Comparison of ENCODE assay signal across 20 mouse cellular contexts in genomic region chr11:85790267-85790666, GRCm38 (mm10). TPM values are rescaled to one million over a fixed set of nuclear protein-coding genes. Genes with fewer than 3 reads are reported as not detected.
DNase-seq lines count a peak whose midpoint lies in the region; ATAC-seq and TF ChIP-seq lines count a peak whose summit lies in the region.
"Had no signal": no experiment of that assay in that cellular context is flagged by ENCODE, and none has a peak within 500 bp of the region (broad histone marks: within the 10 kb centered on the region; RNA-seq: fewer than 3 reads in every experiment).

No protein-coding gene starts in this region.

- WGBS in kidney, postnatal 0 days = 69% methylated on average over 2 of the region's 2 CpGs
- 37% methylated on average over 2 of the region's 2 CpGs for WGBS in liver, embryonic 12.5 days (ENCODE audit: insufficient replicate concordance)

- no peaks in the 10 kb centered on the region for H3K9me3 ChIP-seq in kidney, postnatal 0 days (replicated peaks; ENCODE audit: low read length)
- H3K9me3 ChIP-seq in liver, embryonic 12.5 days (replicated peaks) = no peaks in the 10 kb centered on the region
- H3K9me3 ChIP-seq: forebrain, embryonic 15.5 days; neural tube, embryonic 13.5 days had no signal

- H3K4me1 ChIP-seq in kidney, postnatal 0 days (replicated peaks; ENCODE audit: insufficient read depth, low read length) = no peaks in the 10 kb centered on the region; the same call in 1 of the 2 replicates
- peaks cover 64% of the 10 kb centered on the region for H3K4me1 ChIP-seq in liver, embryonic 12.5 days
- H3K4me1 ChIP-seq: neural tube, embryonic 13.5 days had no signal

- no peak for TF ChIP-seq CTCF in kidney, postnatal 0 days (IDR thresholded peaks at IDR 0.05; ENCODE audit: low read depth)

- H3K36me3 ChIP-seq in kidney, postnatal 0 days (ENCODE audit: insufficient read depth, low read length) = no peaks in the 10 kb centered on the region
- H3K36me3 ChIP-seq in liver, embryonic 12.5 days = no peaks in the 10 kb centered on the region
- H3K36me3 ChIP-seq: forebrain, embryonic 15.5 days; neural tube, embryonic 13.5 days had no signal

- peak overlapping the region; percentile 78; the same call in 1 of the 2 replicates for H3K27ac ChIP-seq in kidney, postnatal 0 days
- peak overlapping the region; percentile 94 for H3K27ac ChIP-seq in liver, embryonic 12.5 days
- H3K27ac ChIP-seq: forebrain, embryonic 15.5 days; hindbrain, postnatal 0 days; layer of hippocampus, adult 2 months; neural tube, embryonic 13.5 days had no signal

- intact Hi-C loops in heart, postnatal 10 days (cut with DNase I) = no loop called here

- ATAC-seq in kidney, postnatal 0 days (replicated peaks; ENCODE audit: low FRiP score, low read depth) = no peak
- peak; percentile 99 for ATAC-seq in liver, embryonic 12.5 days
- ATAC-seq in inflammation-experienced regulatory T-cells, adult 6 months = no peak
- ATAC-seq in CD4-positive, CD25-positive, alpha-beta regulatory T cell, adult 4 months = no peak
- ATAC-seq: forebrain, embryonic 15.5 days; hindbrain, postnatal 0 days; midbrain, embryonic 16.5 days had no signal

- H3K9ac ChIP-seq in kidney, postnatal 0 days (ENCODE audit: low read depth, low read length) = no peak overlapping the region
- peak overlapping the region; percentile 69 for H3K9ac ChIP-seq in liver, embryonic 12.5 days
- H3K9ac ChIP-seq: forebrain, embryonic 15.5 days; neural tube, embryonic 13.5 days had no signal

- no peak overlapping the region for H3K4me2 ChIP-seq in kidney, postnatal 0 days (ENCODE audit: low read length)
- peak overlapping the region; percentile 69 for H3K4me2 ChIP-seq in liver, embryonic 12.5 days
- H3K4me2 ChIP-seq: forebrain, embryonic 15.5 days; neural tube, embryonic 13.5 days had no signal

- DNase-seq in kidney, postnatal 0 days (ENCODE audit: low spot score) = no peak
- no peak for DNase-seq in kidney, postnatal 25 days
- peak; percentile 70 for DNase-seq in c-Kit-positive CD71-positive TER-119-positive erythroid progenitor cells, embryonic 14.5 days (ENCODE audit: low spot score)
- DNase-seq in spleen, postnatal 4 days (ENCODE audit: low spot score in 2 of 2) = peak; percentile 77 to 81
- no peak for DNase-seq in heart, postnatal 10 days
- DNase-seq: cerebellum, postnatal 14 days; lung, adult 2 months; thymus, postnatal 4 days had no signal

- no peaks in the 10 kb centered on the region for H3K27me3 ChIP-seq in kidney, postnatal 0 days (ENCODE audit: insufficient read depth, low read length)
- peaks cover 23% of the 10 kb centered on the region for H3K27me3 ChIP-seq in liver, embryonic 12.5 days (replicated peaks)
- H3K27me3 ChIP-seq: forebrain, embryonic 15.5 days; neural tube, embryonic 13.5 days had no signal

- no peak overlapping the region for H3K4me3 ChIP-seq in kidney, postnatal 0 days (replicated peaks; ENCODE audit: low read depth, low read length)
- H3K4me3 ChIP-seq in liver, embryonic 12.5 days = peak overlapping the region; percentile 34
- H3K4me3 ChIP-seq: forebrain, embryonic 15.5 days; layer of hippocampus, adult 2 months; neural tube, embryonic 13.5 days had no signal

RNA-seq across cellular contexts. Expression of gene Tbx2, which starts 42.1 kb away (rescaled TPM):
- polyA plus RNA-seq in kidney, postnatal 0 days (2015; fragmentation: Nextera tagmentation; extraction: Ambion mirVana) = 15.6 and 22.5 TPM in 2 replicates
- polyA plus RNA-seq in liver, embryonic 12.5 days (2016; fragmentation: Nextera tagmentation; extraction: Ambion mirVana) = 1.1 and 1.4 TPM in 2 replicates
- not detected for polyA plus RNA-seq in inflammation-experienced regulatory T-cells, adult 6 months (2017; shearing (Covaris generic))
- polyA plus RNA-seq in CD4-positive, CD25-positive, alpha-beta regulatory T cell, adult 4 months (2017; shearing (Covaris generic)) = not detected
- 10 to 100 TPM; 17.3 to 18.4 TPM for total RNA-seq in heart, postnatal 10 days (2021)

RNA-seq across cellular contexts. Expression of gene Gm11444, which starts 59.9 kb away (rescaled TPM):
- not detected in 2 replicates for polyA plus RNA-seq in kidney, postnatal 0 days (2015; fragmentation: Nextera tagmentation; extraction: Ambion mirVana)
- not detected in 2 replicates for polyA plus RNA-seq in liver, embryonic 12.5 days (2016; fragmentation: Nextera tagmentation; extraction: Ambion mirVana)
- not detected for polyA plus RNA-seq in inflammation-experienced regulatory T-cells, adult 6 months (2017; shearing (Covaris generic))
- polyA plus RNA-seq in CD4-positive, CD25-positive, alpha-beta regulatory T cell, adult 4 months (2017; shearing (Covaris generic)) = under 1 TPM in 1 of 2 experiments, not detected in 1; 0.59 TPM
- total RNA-seq in heart, postnatal 10 days (2021) = not detected
- total RNA-seq: hindbrain, postnatal 0 days; layer of hippocampus, adult 2 months; left cerebral cortex, postnatal 10 days had no signal
- polyA plus RNA-seq: embryonic facial prominence, embryonic 14.5 days; forebrain, embryonic 15.5 days; gonadal fat pad, adult 2 months; heart, postnatal 0 days; hindbrain, postnatal 0 days; lung, adult 2 months; midbrain, embryonic 16.5 days; neural tube, embryonic 13.5 days had no signal

Comparison
In these comparisons a context has a peak if more than half of its experiments do, and no peak if none do; other contexts are left out.
1. DNase-seq: peak in c-Kit-positive CD71-positive TER-119-positive erythroid progenitor cells, embryonic 14.5 days (single experiment) and spleen, postnatal 4 days (2 of 2); none in kidney, postnatal 0 days (single experiment), kidney, postnatal 25 days (0 of 2) and heart, postnatal 10 days (0 of 2).